Mouse (Mus musculus): ENCODE results near the gene Katnal1. TPM values are rescaled to one million over a fixed set of nuclear protein-coding genes. Genes with fewer than 3 reads are reported as not detected.
A peak's percentile ranks its signal among the peaks of the same experiment; 100 is the strongest.

Katnal1 gene
- polyA plus RNA-seq, 1 experiment from 2014 or later = 6.6 TPM

GRCm38 (mm10) chr5:148831141-148831547, 98.0 kb downstream of the Katnal1 start:
- no peak overlapping the region for H3K9ac ChIP-seq (ENCODE audit: low read depth, low read length)
- 14% methylated on average over 9 of the region's 9 CpGs for WGBS
- no peaks in the 10 kb centered on the region for H3K9me3 ChIP-seq (replicated peaks; ENCODE audit: low read length)
- no peaks in the 10 kb centered on the region for H3K27me3 ChIP-seq (ENCODE audit: insufficient read depth, low read length)
- H3K4me1 ChIP-seq (replicated peaks; ENCODE audit: insufficient read depth, low read length) = 0 out of 2 replicates have a peak, but pooled peaks cover 3% of the 10 kb centered on the region
- H3K36me3 ChIP-seq (ENCODE audit: insufficient read depth, low read length) = no peaks in the 10 kb centered on the region
- H3K4me2 ChIP-seq (ENCODE audit: low read length) = peak overlapping the region; percentile 52
- no peak overlapping the region for H3K27ac ChIP-seq
- ATAC-seq (replicated peaks; ENCODE audit: low FRiP score, low read depth) = no peak
- H3K4me3 ChIP-seq (replicated peaks; ENCODE audit: low read depth, low read length) = peak overlapping the region; percentile 21
- TF ChIP-seq CTCF (IDR thresholded peaks at IDR 0.05; ENCODE audit: low read depth) = no peak
- peak; percentile 32 for DNase-seq (ENCODE audit: low spot score)

GRCm38 (mm10) chr5:148825732-148826131, 103.4 kb downstream of the Katnal1 start:
- no peaks in the 10 kb centered on the region for H3K9me3 ChIP-seq (replicated peaks; ENCODE audit: low read length)
- no peaks in the 10 kb centered on the region for H3K36me3 ChIP-seq (ENCODE audit: insufficient read depth, low read length)
- DNase-seq (ENCODE audit: low spot score) = peak; percentile 25
- H3K27ac ChIP-seq = no peak overlapping the region
- no peaks in the 10 kb centered on the region for H3K27me3 ChIP-seq (ENCODE audit: insufficient read depth, low read length)
- H3K4me2 ChIP-seq (ENCODE audit: low read length) = no peak overlapping the region
- H3K9ac ChIP-seq (ENCODE audit: low read depth, low read length) = no peak overlapping the region
- no peaks in the 10 kb centered on the region for H3K4me1 ChIP-seq (replicated peaks; ENCODE audit: insufficient read depth, low read length)
- ATAC-seq (replicated peaks; ENCODE audit: low FRiP score, low read depth) = peak; percentile 43; the same call in 1 of the 2 replicates
- no peak overlapping the region for H3K4me3 ChIP-seq (replicated peaks; ENCODE audit: low read depth, low read length)
- TF ChIP-seq CTCF (IDR thresholded peaks at IDR 0.05; ENCODE audit: low read depth) = no peak
- WGBS = 43% methylated on average over 7 of the region's 7 CpGs

- Histone ChIP-seq H3K9me3 (replicated peaks; ENCODE audit: low read length) (no peaks in the 10 kb centered on the region), H3K9ac (ENCODE audit: low read depth, low read length) (no peak overlapping the region), H3K36me3 (ENCODE audit: insufficient read depth, low read length) (no peaks in the 10 kb centered on the region), H3K4me3 (replicated peaks; ENCODE audit: low read depth, low read length) (no peak overlapping the region), H3K4me1 (replicated peaks; ENCODE audit: insufficient read depth, low read length) (peaks cover 12% of the 10 kb centered on the region; the same call in 1 of the 2 replicates), H3K27me3 (ENCODE audit: insufficient read depth, low read length) (no peaks in the 10 kb centered on the region), H3K27ac (no peak overlapping the region), H3K4me2 (ENCODE audit: low read length) (no peak overlapping the region)
- 87% methylated on average over 13 of the region's 13 CpGs for WGBS
- TF ChIP-seq CTCF (IDR thresholded peaks at IDR 0.05; ENCODE audit: low read depth) = no peak
- ATAC-seq (replicated peaks; ENCODE audit: low FRiP score, low read depth) = no peak
- no peak for DNase-seq (ENCODE audit: low spot score)
Measured at GRCm38 (mm10) chr5:148822772-148823171, 106.3 kb downstream of the Katnal1 start.

Other genes with a start within 250 kb of the Katnal1 start
- 0.22 TPM in 1 of 2 replicates, not detected in the other for gene Gm42791, start 65.8 kb upstream of the Katnal1 start, polyA plus RNA-seq (2015; fragmentation: Nextera tagmentation; extraction: Ambion mirVana)

All from kidney, postnatal 0 days (tissue).